Mouse (Mus musculus): ENCODE results near the gene Kynu.

The Kynu gene

GRCm38 (mm10) chr2:43669588-43669987 is 114.5 kb downstream of the Kynu start:
- no peak for DNase-seq

- peak; percentile 56 to 60 for DNase-seq
These were observed 118.5 kb downstream of the Kynu start for GRCm38 (mm10) chr2:43673619-43674018.

- DNase-seq, result no peak
These were observed 119.0 kb downstream of the Kynu start for GRCm38 (mm10) chr2:43674098-43674497.

GRCm38 (mm10) chr2:43675277-43675676 is 120.1 kb downstream of the Kynu start:
- DNase-seq, result no peak

GRCm38 (mm10) chr2:43690402-43690801 is 135.3 kb downstream of the Kynu start:
- no peak for DNase-seq

- no peak for DNase-seq
These were observed 136.2 kb downstream of the Kynu start for GRCm38 (mm10) chr2:43691290-43691689.

- DNase-seq, result no peak
These were observed 140.5 kb downstream of the Kynu start for GRCm38 (mm10) chr2:43695635-43696034.

GRCm38 (mm10) chr2:43712611-43713138 is 157.5 kb downstream of the Kynu start:
- DNase-seq, result no peak

- peak; percentile 49 to 50 for DNase-seq
These were observed 167.4 kb downstream of the Kynu start for GRCm38 (mm10) chr2:43722446-43723103.

GRCm38 (mm10) chr2:43723104-43723541 is 168.0 kb downstream of the Kynu start:
- DNase-seq, result no peak

- no peak for DNase-seq
These were observed 172.1 kb downstream of the Kynu start for GRCm38 (mm10) chr2:43727181-43727580.

GRCm38 (mm10) chr2:43727693-43728092 is 172.6 kb downstream of the Kynu start:
- DNase-seq, result peak; percentile 26 to 36

GRCm38 (mm10) chr2:43728831-43729230 is 173.7 kb downstream of the Kynu start:
- no peak for DNase-seq
